Mouse (Mus musculus) heart, postnatal 0 days (tissue): ENCODE measurements around the gene A430005L14Rik.

ENCODE experiments used
- CTCF ChIP-seq: IDR thresholded peaks from 2 replicates; pipeline ENCODE4 v1.5.1; 2016; ENCODE audit warnings: antibody characterized with exemption, control low read depth, low read depth
- EP300 ChIP-seq: IDR thresholded peaks from 2 replicates; pipeline ENCODE4 v1.6.1; 2016; ENCODE audit warnings: antibody characterized with exemption, low read depth

DNA sequence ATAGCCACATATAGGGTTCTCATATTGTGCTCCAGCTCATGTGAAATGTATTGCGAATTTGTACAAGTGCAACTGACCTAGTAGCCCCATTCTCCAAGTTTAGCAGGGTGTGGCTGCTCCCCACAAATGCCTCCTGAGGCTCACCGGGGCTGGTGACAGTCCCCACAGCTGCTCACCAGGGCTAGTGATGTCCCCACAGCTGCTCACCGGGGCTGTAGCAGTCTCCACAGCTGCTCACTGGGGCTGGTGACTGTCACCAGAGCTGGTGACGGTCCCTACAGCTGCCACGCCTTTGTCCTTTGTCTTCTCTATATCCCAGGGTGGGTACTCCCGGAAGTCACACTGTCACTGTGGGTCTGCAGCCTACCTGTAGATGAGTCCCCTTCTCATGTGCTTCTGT lies 49.2 kb downstream of the A430005L14Rik start:
- TF ChIP-seq CTCF = no peak
- no peak for TF ChIP-seq EP300
